Mouse (Mus musculus) frontal cortex, postnatal 10 days (tissue): Measurements from ENCODE around the gene Asxl1.
"Not testable (repeated sequence)": the region's sequence is repeated elsewhere in the genome, so short reads cannot be mapped to it uniquely, and the experiment has no call there.

ENCODE experiments used
- DNase-seq, 2 experiments: peaks; one replicate each; pipeline ENCODE4 v3.0.0; 2022; ENCODE audit warnings: low spot score in 2 of 2, mixed read lengths in 1 of 2

The Asxl1 gene

DNA sequence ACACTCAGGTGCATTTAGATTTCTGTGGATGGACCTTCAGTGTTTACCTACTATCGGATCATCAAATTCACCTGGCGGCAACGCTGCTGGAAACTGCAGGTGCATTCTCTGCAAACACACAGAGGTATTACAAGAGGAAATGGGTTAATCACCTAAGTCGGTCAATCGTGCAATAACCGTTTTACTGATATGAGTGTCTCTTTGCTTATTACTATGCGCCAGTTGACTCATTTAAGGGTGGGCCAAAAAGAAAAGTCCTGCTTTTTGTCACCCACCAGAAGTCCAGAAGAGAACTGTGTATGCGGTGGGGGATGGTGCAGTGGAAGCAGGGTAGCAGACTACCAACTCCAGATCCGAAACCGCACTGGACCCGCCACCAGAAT lies 567 bp upstream of the Asxl1 start:
- peak; percentile 23 to 27 for DNase-seq

GRCm38 (mm10) chr2:153346221-153347182 lies 873 bp downstream of the Asxl1 start:
- peak; percentile 52 to 64 for DNase-seq

DNA sequence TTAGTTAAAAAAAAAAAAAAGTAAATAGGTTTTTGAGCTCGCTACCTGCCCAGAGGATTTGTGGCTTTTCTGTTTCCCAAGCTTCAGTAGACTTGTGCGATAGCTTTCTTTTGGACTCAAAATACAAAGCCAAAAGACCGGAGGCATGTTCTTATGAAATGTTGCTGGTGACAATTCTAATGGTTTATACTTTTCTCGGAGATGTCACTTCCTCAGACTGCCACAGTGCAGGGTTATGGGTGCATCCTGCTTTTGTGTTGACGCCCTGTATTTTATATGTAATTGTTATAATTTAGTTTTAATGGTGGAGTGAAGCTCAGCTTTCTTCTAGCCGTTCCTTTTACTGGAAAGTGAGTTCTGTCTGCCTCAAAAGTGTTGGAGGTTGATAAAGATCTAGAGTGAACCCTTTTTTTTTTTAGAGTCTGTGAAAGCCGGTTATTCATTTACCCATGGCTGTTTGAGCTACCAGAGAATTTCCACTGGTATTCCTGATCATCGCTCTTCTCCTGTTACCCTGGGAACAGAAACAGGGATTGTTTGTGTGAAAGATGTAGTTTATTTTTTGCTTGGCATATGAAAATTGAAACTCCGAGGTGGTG lies 1.7 kb downstream of the Asxl1 start:
- DNase-seq = no peak

- DNase-seq = no peak
These were observed 2.6 kb downstream of the Asxl1 start for GRCm38 (mm10) chr2:153348100-153348831.

- DNase-seq = no peak
These were observed 5.0 kb downstream of the Asxl1 start for GRCm38 (mm10) chr2:153350552-153351181.

- DNase-seq = no peak
These were observed 9.0 kb downstream of the Asxl1 start for GRCm38 (mm10) chr2:153354648-153355047.

DNA sequence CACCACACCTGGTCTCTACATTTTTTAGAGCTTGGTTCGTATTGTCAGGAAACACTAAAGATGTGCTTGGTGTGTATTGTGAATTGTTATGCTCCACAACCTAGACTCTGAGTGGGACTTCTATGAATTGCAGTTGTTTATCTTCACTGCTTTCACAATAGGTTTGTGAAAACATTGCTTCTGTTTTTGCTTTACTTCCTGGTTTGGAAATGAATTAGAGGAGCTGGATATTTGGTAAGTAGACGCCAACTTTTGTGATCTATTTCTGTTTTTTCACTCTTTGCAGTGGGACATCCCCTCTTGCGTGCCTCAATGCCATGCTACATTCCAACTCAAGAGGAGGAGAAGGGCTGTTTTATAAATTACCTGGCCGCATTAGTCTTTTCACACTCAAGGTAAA lies 11.2 kb downstream of the Asxl1 start:
- no peak for DNase-seq

DNA sequence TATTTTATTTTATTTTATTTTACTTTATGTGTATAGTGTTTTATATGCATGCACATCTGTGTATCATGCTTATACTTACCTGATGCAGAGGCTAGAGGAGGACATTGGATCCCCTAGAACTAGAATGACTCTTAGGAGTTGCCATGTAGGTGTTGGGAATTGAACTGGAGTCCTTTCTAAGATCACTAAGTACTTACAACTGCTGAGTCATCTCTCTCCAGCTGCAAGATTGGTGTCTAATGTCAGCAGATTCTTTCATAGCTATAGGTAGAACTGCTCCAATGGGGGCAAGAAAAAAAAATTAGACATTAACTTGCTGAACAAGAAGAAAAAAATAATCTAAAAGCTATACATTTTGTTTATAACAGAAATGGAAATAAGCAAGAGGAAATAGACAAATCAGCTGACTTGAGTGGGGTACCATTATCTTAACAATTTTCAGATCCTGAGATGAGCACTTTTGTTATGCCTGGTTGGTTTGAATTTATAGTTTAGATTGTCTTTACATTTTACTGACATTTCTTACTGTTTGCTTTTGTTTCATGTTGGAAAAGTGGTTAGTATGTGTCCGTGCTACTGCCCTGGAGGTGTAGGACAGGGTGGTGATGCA lies 15.6 kb downstream of the Asxl1 start:
- DNase-seq = no peak

DNA sequence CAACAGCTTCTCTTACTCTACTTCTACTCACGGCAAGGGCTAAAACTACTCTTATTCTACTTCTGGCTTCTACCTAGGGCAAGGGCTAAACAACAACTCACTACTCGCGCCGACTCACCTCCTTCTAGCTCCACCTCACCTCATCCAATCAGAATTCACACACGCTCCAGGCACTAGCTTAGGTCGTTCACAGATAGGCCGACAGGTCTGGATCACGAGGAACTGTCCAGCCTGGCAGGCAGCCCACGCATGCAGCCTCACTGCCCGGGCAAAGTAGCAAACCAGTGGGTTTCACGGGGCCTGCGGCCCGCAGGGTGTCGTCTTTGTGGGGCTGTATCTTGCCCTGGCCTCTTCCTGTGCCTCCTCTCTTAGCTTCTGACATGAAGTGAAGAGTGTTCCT lies 18.9 kb downstream of the Asxl1 start:
- DNase-seq = not testable (repeated sequence)

DNA sequence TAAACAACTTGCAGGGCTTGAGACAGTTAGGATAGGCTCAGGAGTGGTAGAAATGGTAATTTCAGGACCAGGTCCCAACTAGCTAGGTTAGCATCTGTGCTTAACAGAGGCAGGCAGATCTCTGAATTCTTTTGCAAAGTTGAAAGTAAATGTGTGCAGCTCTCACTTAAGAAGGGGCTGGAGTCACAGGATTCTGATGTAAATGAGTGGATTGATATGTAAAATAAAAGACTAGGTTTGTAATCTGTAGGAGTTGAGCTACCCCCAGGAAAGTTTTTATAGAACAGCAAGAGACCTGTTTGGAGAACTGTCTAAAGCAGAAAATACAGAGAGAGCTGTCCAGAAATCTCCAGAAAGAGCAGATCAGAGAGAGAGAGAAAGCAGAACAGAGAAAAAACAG lies 25.2 kb downstream of the Asxl1 start:
- DNase-seq = no peak

DNA sequence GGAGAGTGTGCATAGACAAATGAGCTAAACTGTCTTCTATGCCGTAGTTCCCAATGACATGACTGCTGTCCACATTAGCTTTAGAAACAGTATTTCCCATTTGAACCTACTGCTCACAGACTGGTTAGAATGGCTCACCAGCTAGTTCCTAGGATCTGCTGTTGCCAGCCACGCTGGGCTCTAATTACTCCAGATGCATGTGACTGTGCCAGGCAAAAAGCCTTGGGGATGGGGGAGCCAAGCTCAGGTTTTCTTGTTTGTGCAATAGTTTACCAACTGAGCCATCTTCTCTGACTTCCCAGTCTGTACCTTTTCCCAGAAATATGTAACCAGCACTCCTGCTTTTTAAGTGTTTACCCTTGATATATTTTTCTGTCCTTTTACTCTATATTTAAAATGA lies 29.8 kb downstream of the Asxl1 start:
- no peak for DNase-seq

- DNase-seq = no peak
These were observed 34.9 kb downstream of the Asxl1 start for GRCm38 (mm10) chr2:153380479-153380878.

- no peak for DNase-seq
These were observed 44.2 kb downstream of the Asxl1 start for GRCm38 (mm10) chr2:153389831-153390230.

DNA sequence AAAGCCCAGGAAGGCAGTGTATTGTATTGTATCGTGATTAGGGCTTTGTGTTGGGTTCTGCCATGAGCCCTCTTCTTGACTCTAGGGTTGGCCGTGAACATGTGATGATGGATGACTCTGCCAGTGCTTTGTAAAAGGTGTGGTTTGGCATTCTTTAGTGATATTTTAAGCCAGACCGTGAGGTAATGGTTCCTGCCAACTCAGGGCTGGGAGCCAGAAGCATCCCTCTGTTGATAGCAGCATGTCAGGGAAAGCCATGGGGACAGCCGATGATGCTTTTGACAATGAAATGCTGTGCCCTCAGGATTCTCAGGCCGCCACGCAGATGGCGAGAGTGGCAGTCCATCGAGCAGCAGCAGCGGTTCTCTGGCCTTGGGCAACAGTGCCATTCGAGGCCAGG lies 47.4 kb downstream of the Asxl1 start:
- no peak for DNase-seq

DNA sequence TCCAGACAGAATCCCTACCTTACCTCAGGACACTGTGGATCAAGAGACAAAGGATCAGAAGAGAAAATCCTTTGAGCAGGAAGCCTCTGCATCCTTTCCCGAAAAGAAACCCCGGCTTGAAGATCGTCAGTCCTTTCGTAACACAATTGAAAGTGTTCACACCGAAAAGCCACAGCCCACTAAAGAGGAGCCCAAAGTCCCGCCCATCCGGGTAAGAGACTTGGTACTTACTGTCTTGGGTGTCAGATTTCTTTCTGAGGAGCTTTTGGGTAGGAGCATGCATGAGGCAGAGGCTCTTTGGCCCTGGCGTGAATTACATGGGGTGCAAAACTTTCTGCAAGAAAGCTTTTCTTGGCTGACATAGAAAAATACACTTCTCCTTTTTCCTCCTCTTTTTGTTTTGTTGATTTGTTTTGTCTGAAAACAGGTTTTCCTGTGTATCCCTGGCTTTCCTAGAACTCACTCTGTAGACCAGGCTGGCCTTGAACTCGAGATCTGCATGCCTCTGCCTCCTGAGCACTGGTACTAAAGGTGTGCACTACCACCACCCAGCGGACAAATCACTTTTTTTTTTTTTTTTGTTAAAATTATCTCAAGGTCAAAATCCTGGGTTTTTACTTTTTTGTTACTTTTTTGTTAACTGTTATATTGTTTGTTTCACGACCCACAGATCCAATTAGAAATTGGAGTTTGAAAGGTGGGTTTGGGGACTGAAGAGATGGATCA lies 52.3 kb downstream of the Asxl1 start:
- no peak for DNase-seq

DNA sequence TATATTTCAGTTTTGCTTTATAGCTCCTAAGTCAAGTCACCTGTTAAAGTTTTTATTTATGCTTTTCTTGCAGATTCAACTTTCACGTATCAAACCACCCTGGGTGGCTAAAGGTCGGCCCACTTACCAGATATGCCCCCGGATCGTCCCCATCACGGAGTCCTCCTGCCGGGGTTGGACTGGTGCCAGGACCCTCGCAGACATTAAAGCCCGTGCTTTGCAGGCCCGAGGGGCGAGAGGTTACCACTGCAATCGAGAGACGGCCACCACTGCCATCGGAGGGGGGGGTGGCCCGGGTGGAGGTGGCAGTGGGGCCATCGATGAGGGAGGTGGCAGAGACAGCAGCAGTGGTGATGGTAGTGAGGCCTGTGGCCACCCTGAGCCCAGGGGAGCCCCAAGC lies 53.5 kb downstream of the Asxl1 start:
- no peak for DNase-seq

DNA sequence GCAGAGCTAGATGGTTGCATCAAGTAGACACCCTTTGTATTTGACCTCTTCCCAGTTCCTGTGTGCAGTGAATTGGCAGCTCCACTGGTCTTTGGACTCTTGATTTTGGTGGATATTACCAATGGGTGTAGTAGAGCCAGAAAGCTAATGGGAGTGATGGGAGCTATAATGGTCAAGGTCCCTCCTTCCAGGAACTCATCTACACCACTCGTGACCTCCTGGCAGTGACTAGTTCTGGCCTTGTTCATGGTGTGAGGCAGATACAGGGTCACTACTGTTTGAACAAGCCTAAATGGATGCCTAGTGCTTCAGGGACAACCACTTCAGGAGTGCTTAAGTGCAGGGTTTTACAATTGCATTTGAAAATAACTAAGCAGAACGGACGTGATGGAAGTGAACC lies 58.4 kb downstream of the Asxl1 start:
- DNase-seq = no peak

DNA sequence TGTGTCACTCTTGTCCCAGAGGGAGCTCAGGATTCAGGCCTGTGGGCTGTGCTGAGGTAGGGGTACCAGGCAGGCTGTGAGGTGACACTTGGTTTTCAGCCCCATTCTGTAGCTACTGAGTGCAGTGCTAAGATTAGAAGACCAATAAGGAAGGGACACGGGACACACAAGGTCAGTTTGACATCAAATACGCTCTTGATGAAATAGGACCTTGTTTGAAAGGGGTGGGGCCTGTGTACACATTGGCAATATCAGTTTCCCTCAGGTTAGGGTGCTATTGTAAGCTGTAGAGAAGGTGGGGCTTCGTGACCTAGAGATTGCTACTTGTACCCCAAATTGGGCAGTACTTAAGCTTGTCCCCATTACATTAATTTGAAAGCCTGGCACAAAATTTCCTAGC lies 59.3 kb downstream of the Asxl1 start:
- DNase-seq = no peak

DNA sequence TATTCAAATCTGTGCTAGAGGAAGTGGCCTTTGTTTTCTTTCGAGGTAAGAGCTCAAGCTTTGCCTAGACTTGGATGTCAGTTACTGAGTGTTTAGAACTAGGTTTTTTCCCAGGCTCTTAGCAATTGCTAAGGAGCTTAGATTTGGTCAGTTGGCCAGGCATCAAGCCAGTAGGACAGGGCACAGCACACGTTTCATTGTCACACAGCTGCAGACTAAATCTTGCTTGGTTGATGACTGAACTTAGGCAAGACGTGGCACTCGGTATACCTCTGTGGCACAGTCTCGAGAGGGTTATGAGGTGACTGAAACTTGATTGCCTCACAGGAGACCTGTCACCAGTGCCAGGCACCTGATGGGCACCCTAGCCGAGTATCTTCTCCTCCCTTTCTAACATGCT lies 61.3 kb downstream of the Asxl1 start:
- no peak for DNase-seq

DNA sequence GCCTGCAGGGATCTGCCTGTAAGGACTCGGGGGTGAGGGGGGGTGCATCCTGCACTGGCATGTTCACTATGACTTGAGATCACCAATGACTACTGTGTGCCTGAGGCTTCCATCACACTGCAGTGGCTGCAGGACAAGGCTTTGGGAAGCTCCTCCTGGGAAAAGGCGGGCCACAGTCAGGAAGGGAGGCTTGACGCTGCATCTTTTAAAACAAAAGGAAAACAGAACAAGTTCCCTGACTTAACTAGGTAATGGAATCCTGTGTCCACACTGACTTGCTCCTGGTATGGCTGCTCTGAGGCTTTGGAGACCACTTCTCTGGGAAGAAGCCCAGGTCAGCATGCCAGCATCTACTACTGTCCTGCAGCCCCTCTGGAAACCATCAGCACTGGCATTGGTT lies 63.3 kb downstream of the Asxl1 start:
- DNase-seq = no peak

DNA sequence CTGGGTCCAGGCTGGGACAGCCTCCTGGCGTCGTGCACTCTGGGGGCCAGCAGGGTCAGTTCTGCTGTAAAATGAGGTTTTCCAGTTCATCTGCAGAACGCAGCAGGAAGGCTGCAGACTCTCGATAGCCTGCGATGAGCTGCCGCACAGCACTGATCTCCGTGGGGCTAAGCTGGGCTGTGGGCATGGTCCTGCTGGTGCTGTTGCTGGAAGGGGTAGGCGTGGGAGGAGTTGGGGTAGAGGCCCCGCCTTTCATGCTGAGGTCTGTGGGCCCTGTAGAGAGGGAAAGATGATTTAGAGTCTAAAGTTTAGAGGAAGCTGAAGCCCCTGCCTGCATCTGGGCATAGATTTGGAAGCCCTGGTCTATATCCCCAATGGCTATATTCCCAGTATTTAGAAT lies 65.9 kb downstream of the Asxl1 start:
- DNase-seq = no peak
